Mouse (Mus musculus): ENCODE results near the gene Foxf1. TPM values are rescaled to one million over a fixed set of nuclear protein-coding genes. Genes with fewer than 3 reads are reported as not detected.

The Foxf1 gene
- total RNA-seq, 2 experiments from 2014 or later = 0.49 to 0.71 TPM

GRCm38 (mm10) chr8:121129265-121129940, 45.2 kb downstream of the Foxf1 start:
- no peak for DNase-seq (ENCODE audit: low spot score in 2 of 2)
- TF ChIP-seq CTCF (conservative IDR thresholded peaks at IDR 0.05) = no peak
- no peak overlapping the region for H3K27ac ChIP-seq
- no peak overlapping the region for H3K4me3 ChIP-seq

DNA sequence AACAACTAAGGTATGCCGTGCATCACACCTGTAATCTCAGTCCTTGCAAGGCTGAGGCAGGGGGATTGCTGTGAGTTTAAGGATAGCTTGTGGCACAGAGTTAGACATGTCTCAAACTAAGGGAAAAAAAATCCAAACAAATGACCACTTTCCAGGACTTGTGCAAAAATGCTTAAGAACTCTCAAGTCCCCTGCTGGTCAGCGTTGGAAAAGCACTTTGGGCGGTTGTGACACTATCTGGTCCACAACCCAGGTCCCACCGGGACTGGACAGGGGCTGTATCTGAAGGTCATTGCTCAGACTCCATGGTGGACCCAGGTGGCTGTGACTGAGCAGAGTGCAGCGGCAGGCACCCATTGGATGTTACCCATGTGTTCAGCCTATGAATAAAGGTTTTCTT, 46.3 kb downstream of the Foxf1 start:
- peak; percentile 74 for TF ChIP-seq CTCF (conservative IDR thresholded peaks at IDR 0.05)
- Histone ChIP-seq H3K27ac (no peak overlapping the region), H3K4me3 (no peak overlapping the region)
- no peak for DNase-seq (ENCODE audit: low spot score in 2 of 2)

DNA sequence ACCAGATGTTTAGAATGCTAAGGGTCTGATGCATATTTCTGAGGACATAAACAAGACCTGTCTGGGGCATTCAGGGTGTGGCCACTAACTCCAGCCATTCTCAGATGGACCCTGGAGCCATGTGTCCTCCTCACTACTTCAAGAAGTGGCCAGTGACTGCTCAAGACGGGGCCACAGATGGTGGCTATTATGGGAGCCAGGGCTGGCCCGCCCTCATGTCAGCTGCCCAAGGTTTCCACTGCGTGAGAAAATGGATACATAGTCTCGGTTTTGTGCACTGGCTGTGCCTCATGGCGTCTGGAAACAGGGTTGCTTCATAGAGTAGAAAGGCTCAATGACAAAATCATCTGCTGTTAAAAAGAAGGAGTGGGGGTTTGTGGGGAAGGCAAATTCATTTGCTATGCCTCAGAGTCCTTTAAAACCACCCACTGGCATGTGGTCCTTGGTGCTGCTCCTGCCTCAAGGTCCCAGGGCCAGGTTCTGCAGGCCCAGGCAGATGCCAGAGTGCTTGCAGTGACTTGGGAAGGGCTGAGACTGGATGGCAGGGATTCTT, 48.9 kb downstream of the Foxf1 start:
- no peak overlapping the region for H3K27ac ChIP-seq
- TF ChIP-seq CTCF (conservative IDR thresholded peaks at IDR 0.05) = no peak
- DNase-seq (ENCODE audit: low spot score in 2 of 2) = no peak
- no peak overlapping the region for H3K4me3 ChIP-seq

DNA sequence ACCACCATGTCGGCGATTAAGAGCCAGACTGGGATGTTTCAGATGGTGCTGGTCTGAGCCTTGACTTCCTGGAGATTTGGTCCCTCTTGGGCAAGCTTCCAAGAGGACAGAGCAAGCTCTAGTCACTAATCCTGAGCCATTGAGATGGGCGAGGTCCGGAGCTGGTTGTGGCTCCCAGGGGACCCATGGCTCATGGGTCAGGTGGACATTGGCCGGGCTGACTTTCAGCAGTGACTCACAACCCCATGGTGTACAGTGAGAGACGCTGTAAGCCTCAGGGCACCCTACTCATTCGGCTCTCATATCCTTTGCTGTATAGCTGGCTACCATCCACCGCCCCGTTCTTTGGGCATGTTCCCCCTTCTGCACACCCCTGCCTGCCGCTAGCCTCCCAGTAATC, 49.9 kb downstream of the Foxf1 start:
- no peak overlapping the region for H3K4me3 ChIP-seq
- no peak overlapping the region for H3K27ac ChIP-seq
- no peak for TF ChIP-seq CTCF (conservative IDR thresholded peaks at IDR 0.05)
- no peak for DNase-seq (ENCODE audit: low spot score in 2 of 2)

DNA sequence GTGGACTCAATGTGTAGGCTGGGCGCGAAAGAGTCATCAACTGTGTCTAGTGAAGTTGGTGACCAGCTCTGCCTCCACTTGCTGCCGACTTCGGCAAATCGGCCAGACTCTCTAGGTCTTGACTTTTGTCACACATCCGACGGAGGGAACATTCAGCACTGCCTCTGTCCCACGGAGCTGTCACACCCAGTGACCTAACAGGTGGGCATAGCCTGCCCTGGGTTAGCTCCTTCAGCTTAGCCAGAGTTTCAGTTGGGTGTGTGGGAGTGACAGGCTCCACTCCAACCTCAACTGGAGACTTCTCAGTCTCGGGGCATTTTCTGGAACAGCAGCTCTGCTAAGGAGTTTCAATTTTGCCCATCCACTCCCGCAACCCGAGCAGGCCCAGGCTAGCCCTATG, 50.3 kb downstream of the Foxf1 start:
- no peak for DNase-seq (ENCODE audit: low spot score in 2 of 2)
- TF ChIP-seq CTCF (conservative IDR thresholded peaks at IDR 0.05) = no peak
- Histone ChIP-seq H3K4me3 (no peak overlapping the region), H3K27ac (no peak overlapping the region)

GRCm38 (mm10) chr8:121136856-121137255, 52.7 kb downstream of the Foxf1 start:
- DNase-seq (ENCODE audit: low spot score in 2 of 2) = no peak
- H3K27ac ChIP-seq = no peak overlapping the region
- H3K4me3 ChIP-seq = no peak overlapping the region
- peak; percentile 24 for TF ChIP-seq CTCF (conservative IDR thresholded peaks at IDR 0.05)

Small RNAs within 50 kb of the gene (microRNA-seq; reads per million reads assigned to microRNA genes)
- gene Gm27530 = 0 to 0.18 reads per million in 2 experiments

Other genes with a start within 250 kb of the Foxf1 start
- 10 to 100 TPM; 38.8 to 46.1 TPM for gene Mthfsd, start 24.0 kb downstream of the Foxf1 start, total RNA-seq (2021)
- gene Foxc2, start 31.8 kb downstream of the Foxf1 start, total RNA-seq (2021) = 1 to 10 TPM; 1.0 to 1.1 TPM
- gene Foxl1, start 43.6 kb downstream of the Foxf1 start, total RNA-seq (2021) = under 1 TPM in 1 of 2 experiments, not detected in 1; 0.13 TPM

Data from layer of hippocampus, adult 2 months (tissue).